Mouse (Mus musculus) gastrocnemius, postnatal 25 days (tissue): ENCODE data around the gene Bud23. TPM values are rescaled to one million over a fixed set of nuclear protein-coding genes. Genes with fewer than 3 reads are reported as not detected.
A peak's percentile ranks its signal among the peaks of the same experiment; 100 is the strongest.
"Not testable (repeated sequence)": the region's sequence is repeated elsewhere in the genome, so short reads cannot be mapped to it uniquely, and the experiment has no call there.

Source experiments
- DNase-seq: peaks from one replicate; pipeline ENCODE4 v3.0.0; 2022
- long read RNA-seq, 2 experiments: library from polyadenylated mRNA; stranded (forward); transcript quantifications; one replicate each; pipeline ENCODE4 v2.0.0; 2021
- total RNA-seq, 2 experiments: library from RNA; stranded (reverse); gene quantifications; 1 replicate in 1 of 2; 2 replicates in 1 of 2; pipeline ENCODE4 v1.2.3; 2021

Bud23 gene
- total RNA-seq: 10 to 100 TPM; 21.7 to 27.4 TPM
- long read RNA-seq, experiment 1, partial matches to known transcripts: 41 of 44 reads
- long read RNA-seq, experiment 1, other reads (novel, unspliced or antisense): 3 of 44 reads
- long read RNA-seq, experiment 2, partial matches to known transcripts: 44 of 45 reads
- long read RNA-seq, experiment 2, other reads (novel, unspliced or antisense): 1 of 45 reads

- not testable (repeated sequence) for DNase-seq
These were observed at the start of gene Bud23 for GRCm38 (mm10) chr5:135064909-135065446. Gene Bud23 (minus strand): TSS chr5:135064959.

- no peak for DNase-seq
These were observed 49.0 kb upstream of the Bud23 start for GRCm38 (mm10) chr5:135113782-135114181.

GRCm38 (mm10) chr5:135109976-135110375, 45.2 kb upstream of the Bud23 start:
- no peak for DNase-seq

GRCm38 (mm10) chr5:135109426-135109825, 44.7 kb upstream of the Bud23 start:
- DNase-seq: peak; percentile 65

GRCm38 (mm10) chr5:135109017-135109416, 44.3 kb upstream of the Bud23 start:
- DNase-seq: no peak

- peak; percentile 88 for DNase-seq
These were observed 43.1 kb upstream of the Bud23 start for GRCm38 (mm10) chr5:135107521-135108501.

- peak; percentile 79 for DNase-seq
These were observed 42.0 kb upstream of the Bud23 start for GRCm38 (mm10) chr5:135106758-135107256.

- DNase-seq: no peak
These were observed 39.4 kb upstream of the Bud23 start for GRCm38 (mm10) chr5:135103999-135104660.

- DNase-seq: no peak
These were observed 36.2 kb upstream of the Bud23 start for GRCm38 (mm10) chr5:135100981-135101380.

- no peak for DNase-seq
These were observed 24.9 kb upstream of the Bud23 start, which contains the start of gene Mlxipl for GRCm38 (mm10) chr5:135089653-135090052. Gene Mlxipl (plus strand): TSS chr5:135089890.

GRCm38 (mm10) chr5:135086871-135087270, 22.1 kb upstream of the Bud23 start:
- no peak for DNase-seq

GRCm38 (mm10) chr5:135080539-135080938, 15.8 kb upstream of the Bud23 start:
- no peak for DNase-seq

GRCm38 (mm10) chr5:135079578-135079977, 14.8 kb upstream of the Bud23 start:
- DNase-seq: no peak

GRCm38 (mm10) chr5:135078482-135078810, 13.7 kb upstream of the Bud23 start:
- no peak for DNase-seq

GRCm38 (mm10) chr5:135077564-135078481, 13.1 kb upstream of the Bud23 start, which contains the start of gene Vps37d:
Gene Vps37d (minus strand): TSS chr5:135078266.
- peak; percentile 85 for DNase-seq

- DNase-seq: no peak
These were observed 12.3 kb upstream of the Bud23 start for GRCm38 (mm10) chr5:135076931-135077505.

- no peak for DNase-seq
These were observed 11.6 kb upstream of the Bud23 start for GRCm38 (mm10) chr5:135076368-135076767.

GRCm38 (mm10) chr5:135075655-135076054, 10.9 kb upstream of the Bud23 start:
- no peak for DNase-seq

GRCm38 (mm10) chr5:135073349-135074150, 8.8 kb upstream of the Bud23 start:
- DNase-seq: no peak

GRCm38 (mm10) chr5:135072720-135073119, 8.0 kb upstream of the Bud23 start:
- no peak for DNase-seq
